Comparison of ENCODE assay signal across 12 mouse cellular contexts in the genomic region with DNA sequence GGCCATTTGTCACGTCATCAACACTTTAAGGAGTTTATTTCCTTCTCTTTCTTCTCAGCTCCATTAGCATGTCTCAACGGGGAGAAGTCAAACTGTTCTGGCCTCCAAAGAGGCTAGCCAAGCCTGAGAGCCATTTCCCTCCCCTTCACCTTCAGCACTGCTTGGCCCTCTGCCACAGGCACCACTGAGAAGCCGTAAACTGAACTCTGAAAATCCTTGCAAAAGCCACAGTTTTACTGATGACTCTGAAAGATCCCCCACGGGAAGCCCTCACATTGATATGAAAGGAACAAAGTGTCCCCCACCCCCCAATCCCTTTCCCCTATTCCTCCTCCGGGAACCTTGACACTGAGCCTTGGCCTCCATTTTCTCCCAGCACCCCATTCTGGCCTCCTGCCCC.
A peak's percentile ranks its signal among the peaks of the same experiment; 100 is the strongest.
DNase-seq lines count a peak whose midpoint lies in the region; ATAC-seq and TF ChIP-seq lines count a peak whose summit lies in the region.
"Had no signal": no experiment of that assay in that cellular context is flagged by ENCODE, and none has a peak within 500 bp of the region (broad histone marks: within the 10 kb centered on the region; RNA-seq: fewer than 3 reads in every experiment).

No protein-coding gene starts in this region.

- H3K36me3 ChIP-seq in midbrain, postnatal 0 days (ENCODE audit: insufficient read depth, low read length), result no peaks in the 10 kb centered on the region
- no peaks in the 10 kb centered on the region for H3K36me3 ChIP-seq in midbrain, embryonic 13.5 days
- H3K36me3 ChIP-seq in testis, adult 2 months (ENCODE audit: control insufficient read depth, insufficient read depth, low read length), result no peaks in the 10 kb centered on the region
- H3K36me3 ChIP-seq in forebrain, embryonic 15.5 days, result no peaks in the 10 kb centered on the region
- H3K36me3 ChIP-seq: midbrain, embryonic 15.5 days had no signal

- TF ChIP-seq CTCF in midbrain, postnatal 0 days (IDR thresholded peaks at IDR 0.05), result no peak
- no peak for TF ChIP-seq CTCF in testis, adult 2 months (IDR thresholded peaks at IDR 0.05; ENCODE audit: control insufficient read depth, insufficient read depth, insufficient replicate concordance, low read depth, low read length)

- TF ChIP-seq POLR2A in testis, adult 2 months (IDR thresholded peaks at IDR 0.05; ENCODE audit: control insufficient read depth, low read depth, low read length), result no peak

- H3K4me3 ChIP-seq in midbrain, postnatal 0 days (ENCODE audit: low read depth, low read length), result no peak overlapping the region
- no peak overlapping the region for H3K4me3 ChIP-seq in midbrain, embryonic 13.5 days (replicated peaks)
- no peak overlapping the region for H3K4me3 ChIP-seq in testis, adult 2 months (ENCODE audit: control insufficient read depth, low read depth, low read length)
- H3K4me3 ChIP-seq in forebrain, embryonic 15.5 days, result no peak overlapping the region
- H3K4me3 ChIP-seq: forebrain, embryonic 13.5 days; midbrain, embryonic 15.5 days had no signal

- ATAC-seq in midbrain, postnatal 0 days (ENCODE audit: low FRiP score), result no peak
- no peak for ATAC-seq in midbrain, embryonic 13.5 days
- ATAC-seq in forebrain, embryonic 15.5 days (replicated peaks), result no peak
- ATAC-seq: forebrain, embryonic 13.5 days; midbrain, embryonic 15.5 days had no signal

- WGBS in midbrain, postnatal 0 days, result 57% methylated on average over 5 of the region's 5 CpGs
- 68% methylated on average over 5 of the region's 5 CpGs for WGBS in midbrain, embryonic 13.5 days
- WGBS in forebrain, embryonic 15.5 days, result 50% methylated on average over 5 of the region's 5 CpGs

- no peaks in the 10 kb centered on the region for H3K9me3 ChIP-seq in midbrain, postnatal 0 days (ENCODE audit: low read length)
- no peaks in the 10 kb centered on the region for H3K9me3 ChIP-seq in midbrain, embryonic 13.5 days
- no peaks in the 10 kb centered on the region for H3K9me3 ChIP-seq in forebrain, embryonic 15.5 days
- H3K9me3 ChIP-seq: forebrain, embryonic 13.5 days; midbrain, embryonic 15.5 days had no signal

- no peaks in the 10 kb centered on the region for H3K27me3 ChIP-seq in midbrain, postnatal 0 days (ENCODE audit: insufficient read depth, low read length)
- H3K27me3 ChIP-seq in midbrain, embryonic 13.5 days, result no peaks in the 10 kb centered on the region
- H3K27me3 ChIP-seq in testis, adult 2 months (ENCODE audit: control insufficient read depth, insufficient read depth, low read length), result no peaks in the 10 kb centered on the region
- no peaks in the 10 kb centered on the region for H3K27me3 ChIP-seq in forebrain, embryonic 15.5 days
- H3K27me3 ChIP-seq: forebrain, embryonic 13.5 days; midbrain, embryonic 15.5 days had no signal

- peak; percentile 45 for DNase-seq in gastrocnemius, adult 18-20 months (ENCODE audit: low spot score)
- DNase-seq in gastrocnemius, postnatal 25 days, result no peak
- DNase-seq in midbrain, postnatal 0 days (ENCODE audit: low spot score), result peak; percentile 8
- peak; percentile 49 to 76 for DNase-seq in kidney, postnatal 36 days
- DNase-seq in spleen, postnatal 4 days (ENCODE audit: low spot score in 2 of 2), result no peak
- DNase-seq: layer of hippocampus, adult 9-11 months had no signal

- H3K4me2 ChIP-seq in midbrain, postnatal 0 days (ENCODE audit: low read depth, low read length, poor library complexity, severe bottlenecking), result no peak overlapping the region
- H3K4me2 ChIP-seq in midbrain, embryonic 13.5 days (replicated peaks), result no peak overlapping the region
- H3K4me2 ChIP-seq in forebrain, embryonic 15.5 days (replicated peaks), result no peak overlapping the region
- H3K4me2 ChIP-seq: forebrain, embryonic 13.5 days; midbrain, embryonic 15.5 days had no signal

- H3K4me1 ChIP-seq in midbrain, postnatal 0 days (ENCODE audit: insufficient read depth, low read length), result 0 out of 2 replicates have a peak, but pooled peaks cover 3% of the 10 kb centered on the region
- H3K4me1 ChIP-seq in midbrain, embryonic 13.5 days (replicated peaks), result no peaks in the 10 kb centered on the region
- H3K4me1 ChIP-seq in testis, adult 2 months (ENCODE audit: control insufficient read depth, insufficient read depth, low read length), result peaks cover 2% of the 10 kb centered on the region
- no peaks in the 10 kb centered on the region for H3K4me1 ChIP-seq in forebrain, embryonic 15.5 days
- H3K4me1 ChIP-seq: midbrain, embryonic 15.5 days had no signal

- no peak overlapping the region for H3K9ac ChIP-seq in midbrain, postnatal 0 days (replicated peaks; ENCODE audit: low read length, poor library complexity, severe bottlenecking)
- no peak overlapping the region for H3K9ac ChIP-seq in midbrain, embryonic 13.5 days (replicated peaks)
- no peak overlapping the region for H3K9ac ChIP-seq in forebrain, embryonic 15.5 days (replicated peaks)
- H3K9ac ChIP-seq: forebrain, embryonic 13.5 days; liver, embryonic 14.5 days; midbrain, embryonic 15.5 days had no signal

- no peak overlapping the region for H3K27ac ChIP-seq in midbrain, postnatal 0 days (ENCODE audit: low read depth, low read length)
- H3K27ac ChIP-seq in midbrain, embryonic 13.5 days, result no peak overlapping the region
- peak overlapping the region; percentile 72 for H3K27ac ChIP-seq in testis, adult 2 months (ENCODE audit: control insufficient read depth, insufficient read depth, low read depth, low read length)
- H3K27ac ChIP-seq in forebrain, embryonic 15.5 days (replicated peaks), result no peak overlapping the region
- H3K27ac ChIP-seq: forebrain, embryonic 13.5 days; liver, embryonic 14.5 days; midbrain, embryonic 15.5 days had no signal

Comparison
In these comparisons a context has a peak if more than half of its experiments do, and no peak if none do; other contexts are left out.
1. DNase-seq: peak in gastrocnemius, adult 18-20 months (single experiment), midbrain, postnatal 0 days (single experiment) and kidney, postnatal 36 days (2 of 2); none in gastrocnemius, postnatal 25 days (single experiment) and spleen, postnatal 4 days (0 of 2).